ENCODE assay signal across 10 mouse cellular contexts in genomic region chr17:46433627-46434026, GRCm38 (mm10). TPM values are rescaled to one million over a fixed set of nuclear protein-coding genes. Genes with fewer than 3 reads are reported as not detected.
DNase-seq lines count a peak whose midpoint lies in the region; ATAC-seq and TF ChIP-seq lines count a peak whose summit lies in the region.
"Had no signal": no experiment of that assay in that cellular context is flagged by ENCODE, and none has a peak within 500 bp of the region (broad histone marks: within the 10 kb centered on the region; RNA-seq: fewer than 3 reads in every experiment).

No protein-coding gene starts in this region.

- H3K27ac ChIP-seq in lung, embryonic 14.5 days (ENCODE audit: low read depth), result no peak overlapping the region
- H3K27ac ChIP-seq in forebrain, embryonic 11.5 days (ENCODE audit: low read depth, low read length), result no peak overlapping the region
- no peak overlapping the region for H3K27ac ChIP-seq in kidney, embryonic 14.5 days (ENCODE audit: low read depth, low read length)
- H3K27ac ChIP-seq in midbrain, embryonic 13.5 days, result no peak overlapping the region

- TF ChIP-seq POLR2A in lung, adult 2 months (IDR thresholded peaks at IDR 0.05; ENCODE audit: borderline replicate concordance, extremely low read depth, low read depth, low read length), result no peak

- DNase-seq in lung, embryonic 14.5 days, result peak; percentile 48
- no peak for DNase-seq in lung, adult 2 months
- DNase-seq in forebrain, embryonic 11.5 days (ENCODE audit: low spot score), result no peak
- DNase-seq in cerebellum, postnatal 36 days, result no peak
- no peak for DNase-seq in thymus, postnatal 0 days (ENCODE audit: low spot score)
- DNase-seq in ovary, postnatal 10 days (ENCODE audit: low spot score), result no peak

- ATAC-seq in lung, embryonic 14.5 days (ENCODE audit: insufficient read depth), result peak; percentile 42; the same call in 1 of the 2 replicates
- peak; percentile 59 for ATAC-seq in forebrain, embryonic 11.5 days (replicated peaks; ENCODE audit: low FRiP score)
- ATAC-seq in kidney, embryonic 14.5 days (ENCODE audit: low FRiP score, low TSS enrichment), result peak; percentile 63; the same call in 1 of the 2 replicates
- ATAC-seq in midbrain, embryonic 13.5 days, result 0 out of 2 replicates have a peak, but pooled peaks have one; percentile 21

- H3K4me1 ChIP-seq in lung, embryonic 14.5 days (ENCODE audit: insufficient read depth), result no peaks in the 10 kb centered on the region
- no peaks in the 10 kb centered on the region for H3K4me1 ChIP-seq in lung, adult 2 months (ENCODE audit: control insufficient read depth, insufficient read depth, low read length)
- H3K4me1 ChIP-seq in forebrain, embryonic 11.5 days (replicated peaks; ENCODE audit: control insufficient read depth, insufficient read depth, low read length), result no peaks in the 10 kb centered on the region
- 0 out of 2 replicates have a peak, but pooled peaks cover 6% of the 10 kb centered on the region for H3K4me1 ChIP-seq in kidney, embryonic 14.5 days (ENCODE audit: control insufficient read depth, insufficient read depth, low read length)
- H3K4me1 ChIP-seq in midbrain, embryonic 13.5 days (replicated peaks), result peaks cover 18% of the 10 kb centered on the region

- peak overlapping the region; percentile 53 for H3K4me2 ChIP-seq in lung, embryonic 14.5 days
- peak overlapping the region; percentile 45 for H3K4me2 ChIP-seq in forebrain, embryonic 11.5 days (ENCODE audit: low read depth, low read length, severe bottlenecking)
- peak overlapping the region; percentile 19 for H3K4me2 ChIP-seq in kidney, embryonic 14.5 days (replicated peaks; ENCODE audit: low read depth, low read length)
- H3K4me2 ChIP-seq in midbrain, embryonic 13.5 days (replicated peaks), result peak overlapping the region; percentile 45

- no peak for TF ChIP-seq CTCF in lung, embryonic 14.5 days (IDR thresholded peaks at IDR 0.05; ENCODE audit: low read depth)
- TF ChIP-seq CTCF in lung, adult 2 months (IDR thresholded peaks at IDR 0.05; ENCODE audit: insufficient read depth, low read length), result no peak

- H3K36me3 ChIP-seq in lung, embryonic 14.5 days (ENCODE audit: insufficient read depth), result no peaks in the 10 kb centered on the region
- no peaks in the 10 kb centered on the region for H3K36me3 ChIP-seq in forebrain, embryonic 11.5 days (ENCODE audit: control insufficient read depth, insufficient read depth, low read length)
- no peaks in the 10 kb centered on the region for H3K36me3 ChIP-seq in kidney, embryonic 14.5 days (ENCODE audit: control insufficient read depth, insufficient read depth, low read length)
- H3K36me3 ChIP-seq in midbrain, embryonic 13.5 days, result no peaks in the 10 kb centered on the region
- H3K36me3 ChIP-seq: G1E had no signal

- H3K4me3 ChIP-seq in lung, embryonic 14.5 days (ENCODE audit: low read depth, low read length), result no peak overlapping the region
- no peak overlapping the region for H3K4me3 ChIP-seq in lung, adult 2 months (replicated peaks; ENCODE audit: extremely low read depth, low read depth, low read length)
- peak overlapping the region; percentile 14; the same call in 1 of the 2 replicates for H3K4me3 ChIP-seq in forebrain, embryonic 11.5 days (ENCODE audit: low read depth, low read length)
- H3K4me3 ChIP-seq in kidney, embryonic 14.5 days (ENCODE audit: low read length), result peak overlapping the region; percentile 7; the same call in 1 of the 2 replicates
- peak overlapping the region; percentile 16; the same call in 1 of the 2 replicates for H3K4me3 ChIP-seq in midbrain, embryonic 13.5 days (replicated peaks)
- H3K4me3 ChIP-seq: erythroblast, embryonic 14.5 days had no signal

- no peaks in the 10 kb centered on the region for H3K9me3 ChIP-seq in lung, embryonic 14.5 days (ENCODE audit: low read depth, low read length)
- H3K9me3 ChIP-seq in forebrain, embryonic 11.5 days (ENCODE audit: control insufficient read depth, low read length), result no peaks in the 10 kb centered on the region
- H3K9me3 ChIP-seq in kidney, embryonic 14.5 days (ENCODE audit: control insufficient read depth, low read length), result no peaks in the 10 kb centered on the region
- no peaks in the 10 kb centered on the region for H3K9me3 ChIP-seq in midbrain, embryonic 13.5 days
- H3K9me3 ChIP-seq: G1E had no signal

- 0 out of 2 replicates have a peak, but pooled peaks cover 9% of the 10 kb centered on the region for H3K27me3 ChIP-seq in lung, embryonic 14.5 days (ENCODE audit: insufficient read depth, low read length)
- H3K27me3 ChIP-seq in forebrain, embryonic 11.5 days (ENCODE audit: control insufficient read depth, insufficient read depth, low read length), result no peaks in the 10 kb centered on the region; the same call in 1 of the 2 replicates
- H3K27me3 ChIP-seq in kidney, embryonic 14.5 days (ENCODE audit: control insufficient read depth, insufficient read depth, low read length), result 0 out of 2 replicates have a peak, but pooled peaks cover 4% of the 10 kb centered on the region
- peaks cover 12% of the 10 kb centered on the region; the same call in 1 of the 2 replicates for H3K27me3 ChIP-seq in midbrain, embryonic 13.5 days

- 4% methylated on average over 17 of the region's 17 CpGs for WGBS in lung, embryonic 14.5 days
- WGBS in lung, adult 2 months, result 8% methylated on average over 17 of the region's 17 CpGs
- 4% methylated on average over 17 of the region's 17 CpGs for WGBS in forebrain, embryonic 11.5 days
- WGBS in kidney, embryonic 14.5 days, result 2% methylated on average over 17 of the region's 17 CpGs
- WGBS in midbrain, embryonic 13.5 days, result 2% methylated on average over 17 of the region's 17 CpGs

- H3K9ac ChIP-seq in lung, embryonic 14.5 days, result peak overlapping the region; percentile 26; the same call in 1 of the 2 replicates
- 0 out of 2 replicates have a peak overlapping the region, but pooled peaks have one; percentile 14 for H3K9ac ChIP-seq in forebrain, embryonic 11.5 days (ENCODE audit: low read length)
- no peak overlapping the region for H3K9ac ChIP-seq in kidney, embryonic 14.5 days (ENCODE audit: low read depth, low read length)
- H3K9ac ChIP-seq in midbrain, embryonic 13.5 days (replicated peaks), result 0 out of 2 replicates have a peak overlapping the region, but pooled peaks have one; percentile 6

RNA-seq across cellular contexts. Expression of gene Slc22a7, which starts 4.6 kb away (rescaled TPM):
- polyA plus RNA-seq in lung, embryonic 14.5 days (2014; fragmentation: Nextera tagmentation; extraction: Ambion mirVana), result not detected in 2 replicates
- not detected in 2 replicates for polyA plus RNA-seq in lung, adult 2 months (2012; rRNA removed)
- not detected in 2 replicates for polyA plus RNA-seq in forebrain, embryonic 11.5 days (2014; fragmentation: Nextera tagmentation; extraction: Ambion mirVana)
- not detected in 2 replicates for polyA plus RNA-seq in kidney, embryonic 14.5 days (2014; fragmentation: Nextera tagmentation; extraction: Ambion mirVana)
- not detected in 2 replicates for polyA plus RNA-seq in midbrain, embryonic 13.5 days (2015; fragmentation: Nextera tagmentation; extraction: Ambion mirVana)
- 6.4 and 9.4 TPM in 2 replicates for polyA plus RNA-seq in thymus, postnatal 0 days (2015; fragmentation: Nextera tagmentation; extraction: Ambion mirVana)
- polyA plus RNA-seq: erythroblast, embryonic 14.5 days; G1E had no signal

RNA-seq across cellular contexts. Expression of gene Crip3, which starts 4.9 kb away (rescaled TPM):
- 0.41 TPM in 1 of 2 replicates, not detected in the other for polyA plus RNA-seq in lung, embryonic 14.5 days (2014; fragmentation: Nextera tagmentation; extraction: Ambion mirVana)
- polyA plus RNA-seq in lung, adult 2 months (2012; rRNA removed), result 3.3 and 6.8 TPM in 2 replicates
- polyA plus RNA-seq in forebrain, embryonic 11.5 days (2014; fragmentation: Nextera tagmentation; extraction: Ambion mirVana), result 0.28 and 0.52 TPM in 2 replicates
- 0.38 and 0.60 TPM in 2 replicates for polyA plus RNA-seq in kidney, embryonic 14.5 days (2014; fragmentation: Nextera tagmentation; extraction: Ambion mirVana)
- polyA plus RNA-seq in midbrain, embryonic 13.5 days (2015; fragmentation: Nextera tagmentation; extraction: Ambion mirVana), result 2.1 TPM in 2 replicates
- 294 and 308 TPM in 2 replicates for polyA plus RNA-seq in thymus, postnatal 0 days (2015; fragmentation: Nextera tagmentation; extraction: Ambion mirVana)
- polyA plus RNA-seq: erythroblast, embryonic 14.5 days; G1E had no signal

RNA-seq across cellular contexts. Expression of gene Zfp318, which starts 50.1 kb away (rescaled TPM):
- 15.2 and 18.3 TPM in 2 replicates for polyA plus RNA-seq in lung, embryonic 14.5 days (2014; fragmentation: Nextera tagmentation; extraction: Ambion mirVana)
- polyA plus RNA-seq in lung, adult 2 months (2012; rRNA removed), result 11.2 and 12.5 TPM in 2 replicates
- 16.4 and 17.0 TPM in 2 replicates for polyA plus RNA-seq in forebrain, embryonic 11.5 days (2014; fragmentation: Nextera tagmentation; extraction: Ambion mirVana)
- 12.1 and 18.3 TPM in 2 replicates for polyA plus RNA-seq in kidney, embryonic 14.5 days (2014; fragmentation: Nextera tagmentation; extraction: Ambion mirVana)
- polyA plus RNA-seq in midbrain, embryonic 13.5 days (2015; fragmentation: Nextera tagmentation; extraction: Ambion mirVana), result 14.4 and 16.6 TPM in 2 replicates
- 5.4 and 5.6 TPM in 2 replicates for polyA plus RNA-seq in thymus, postnatal 0 days (2015; fragmentation: Nextera tagmentation; extraction: Ambion mirVana)

RNA-seq across cellular contexts. Expression of gene Ttbk1, which starts 53.8 kb away (rescaled TPM):
- polyA plus RNA-seq in lung, embryonic 14.5 days (2014; fragmentation: Nextera tagmentation; extraction: Ambion mirVana), result 0.05 and 0.11 TPM in 2 replicates
- polyA plus RNA-seq in lung, adult 2 months (2012; rRNA removed), result 0.17 and 0.19 TPM in 2 replicates
- 3.5 TPM in 2 replicates for polyA plus RNA-seq in forebrain, embryonic 11.5 days (2014; fragmentation: Nextera tagmentation; extraction: Ambion mirVana)
- polyA plus RNA-seq in kidney, embryonic 14.5 days (2014; fragmentation: Nextera tagmentation; extraction: Ambion mirVana), result 0.04 and 0.11 TPM in 2 replicates
- 4.6 and 5.0 TPM in 2 replicates for polyA plus RNA-seq in midbrain, embryonic 13.5 days (2015; fragmentation: Nextera tagmentation; extraction: Ambion mirVana)
- 0.08 TPM in 1 of 2 replicates, not detected in the other for polyA plus RNA-seq in thymus, postnatal 0 days (2015; fragmentation: Nextera tagmentation; extraction: Ambion mirVana)

Comparison
In these comparisons a context has a peak if more than half of its experiments do, and no peak if none do; other contexts are left out.
1. H3K4me3 ChIP-seq: peak in forebrain, embryonic 11.5 days (single experiment), kidney, embryonic 14.5 days (single experiment) and midbrain, embryonic 13.5 days (single experiment); none in lung, embryonic 14.5 days (single experiment) and lung, adult 2 months (single experiment).
2. RNA of gene Crip3, which starts 4.9 kb away (polyA plus RNA-seq): 294 to 308 TPM in thymus, postnatal 0 days; 3.3 to 6.8 TPM in lung, adult 2 months, 2.1 TPM in midbrain, embryonic 13.5 days, 0.38 to 0.60 TPM in kidney, embryonic 14.5 days, 0.28 to 0.52 TPM in forebrain, embryonic 11.5 days and 0.41 TPM in lung, embryonic 14.5 days; every median in the first group is over 10 times any median in the second.
3. Peak in every context shown above with its lines, with median percentiles within 50 percentile points of each other: ATAC-seq and H3K4me2 ChIP-seq.